Mouse (Mus musculus): ENCODE results near the gene Rai1. TPM values are rescaled to one million over a fixed set of nuclear protein-coding genes. Genes with fewer than 3 reads are reported as not detected.

Rai1 gene
- polyA plus RNA-seq, 1 experiment from 2014 or later: 36.0 TPM

DNA sequence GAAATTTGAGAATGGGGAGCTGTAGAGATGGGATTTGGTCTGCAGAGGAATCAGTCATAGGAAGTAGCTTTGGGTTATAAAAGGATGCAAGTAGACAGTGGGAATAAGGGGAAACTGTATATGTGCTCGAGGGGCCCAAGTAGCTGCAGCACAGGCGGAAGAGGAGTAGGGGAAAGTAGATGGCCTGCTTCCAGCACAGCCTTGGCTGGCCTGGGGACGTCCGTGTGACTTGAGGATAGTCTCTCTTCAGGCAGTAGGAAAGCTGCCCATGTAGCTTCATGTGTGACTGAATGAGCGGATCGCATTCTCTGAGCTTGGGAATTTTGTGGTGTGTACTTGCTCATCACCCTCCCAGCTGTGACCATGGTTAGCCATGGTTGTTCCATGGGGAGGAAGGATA lies 59.6 kb downstream of the Rai1 start:
- H3K27ac ChIP-seq (replicated peaks; ENCODE audit: low read depth, low read length): no peak overlapping the region
- WGBS: 88% methylated on average over 6 of the region's 6 CpGs
- H3K36me3 ChIP-seq (ENCODE audit: control insufficient read depth, insufficient read depth, low read length): peaks cover 6% of the 10 kb centered on the region
- no peaks in the 10 kb centered on the region for H3K9me3 ChIP-seq (ENCODE audit: control insufficient read depth, low read length)
- ATAC-seq (ENCODE audit: insufficient number of reproducible peaks, low FRiP score, low TSS enrichment, low read depth) (no peak), DNase-seq (ENCODE audit: low spot score) (no peak)
- H3K4me3 ChIP-seq (ENCODE audit: low read depth, low read length): no peak overlapping the region
- H3K9ac ChIP-seq (ENCODE audit: low read length): no peak overlapping the region
- no peaks in the 10 kb centered on the region for H3K27me3 ChIP-seq (ENCODE audit: control insufficient read depth, insufficient read depth, low read length)
- H3K4me2 ChIP-seq (ENCODE audit: low read depth, severe bottlenecking): no peak overlapping the region
- H3K4me1 ChIP-seq (ENCODE audit: control insufficient read depth, insufficient read depth, low read length): peaks cover 25% of the 10 kb centered on the region

DNA sequence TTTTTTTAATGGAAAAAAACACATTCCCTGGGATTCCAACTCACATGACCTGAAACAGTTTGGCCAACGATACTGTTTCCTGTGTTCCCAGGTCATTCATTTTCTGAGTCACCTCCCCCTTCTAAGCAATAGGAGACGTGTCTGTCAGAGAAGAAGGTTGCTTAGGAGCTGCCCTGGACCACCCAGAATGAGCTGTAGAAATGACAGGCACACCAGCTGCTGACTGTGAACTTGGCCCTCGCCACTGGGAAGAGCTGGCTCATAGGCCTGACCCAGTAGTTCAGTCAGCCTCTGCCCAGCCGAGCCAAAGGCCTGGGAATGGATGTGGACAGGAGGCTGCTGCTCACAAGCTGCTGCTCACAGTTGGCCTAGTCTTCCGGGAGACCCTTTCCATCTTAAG lies 60.3 kb downstream of the Rai1 start:
- 48% methylated on average over 5 of the region's 5 CpGs for WGBS
- no peaks in the 10 kb centered on the region for H3K9me3 ChIP-seq (ENCODE audit: control insufficient read depth, low read length)
- H3K9ac ChIP-seq (ENCODE audit: low read length): no peak overlapping the region
- ATAC-seq (ENCODE audit: insufficient number of reproducible peaks, low FRiP score, low TSS enrichment, low read depth) (no peak), DNase-seq (ENCODE audit: low spot score) (no peak)
- H3K4me2 ChIP-seq (ENCODE audit: low read depth, severe bottlenecking): no peak overlapping the region
- peaks cover 25% of the 10 kb centered on the region for H3K4me1 ChIP-seq (ENCODE audit: control insufficient read depth, insufficient read depth, low read length)
- no peaks in the 10 kb centered on the region for H3K27me3 ChIP-seq (ENCODE audit: control insufficient read depth, insufficient read depth, low read length)
- H3K36me3 ChIP-seq (ENCODE audit: control insufficient read depth, insufficient read depth, low read length): peaks cover 6% of the 10 kb centered on the region
- H3K27ac ChIP-seq (replicated peaks; ENCODE audit: low read depth, low read length): no peak overlapping the region
- no peak overlapping the region for H3K4me3 ChIP-seq (ENCODE audit: low read depth, low read length)

DNA sequence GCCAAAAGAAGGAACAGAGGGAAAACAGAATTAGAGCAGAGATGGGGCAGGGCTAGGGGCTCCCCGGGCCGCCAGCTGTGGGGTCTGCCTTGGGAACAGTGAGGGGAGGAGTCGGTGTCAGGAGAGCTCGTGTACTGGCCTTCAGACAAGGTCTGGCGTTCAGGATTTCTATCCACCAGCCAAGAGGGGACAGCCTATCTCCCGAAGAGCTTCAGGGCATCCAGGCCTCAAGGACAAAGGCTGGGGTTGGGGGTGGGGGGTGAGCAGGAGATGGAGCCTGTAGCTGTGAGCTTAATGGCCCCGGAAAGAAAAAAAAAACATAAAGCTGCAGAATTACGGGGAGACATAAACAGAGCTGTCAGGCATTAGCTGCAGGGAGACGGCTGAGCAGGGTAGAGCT lies 64.0 kb downstream of the Rai1 start:
- Histone ChIP-seq H3K27ac (replicated peaks; ENCODE audit: low read depth, low read length) (no peak overlapping the region), H3K36me3 (ENCODE audit: control insufficient read depth, insufficient read depth, low read length) (peaks cover 4% of the 10 kb centered on the region; the same call in 1 of the 2 replicates), H3K4me1 (ENCODE audit: control insufficient read depth, insufficient read depth, low read length) (peaks cover 29% of the 10 kb centered on the region), H3K4me3 (ENCODE audit: low read depth, low read length) (no peak overlapping the region), H3K27me3 (ENCODE audit: control insufficient read depth, insufficient read depth, low read length) (no peaks in the 10 kb centered on the region), H3K9me3 (ENCODE audit: control insufficient read depth, low read length) (no peaks in the 10 kb centered on the region), H3K9ac (ENCODE audit: low read length) (no peak overlapping the region; the same call in 1 of the 2 replicates), H3K4me2 (ENCODE audit: low read depth, severe bottlenecking) (no peak overlapping the region)
- DNase-seq (ENCODE audit: low spot score) (no peak), ATAC-seq (ENCODE audit: insufficient number of reproducible peaks, low FRiP score, low TSS enrichment, low read depth) (no peak)
- 37% methylated on average over 9 of the region's 9 CpGs for WGBS

DNA sequence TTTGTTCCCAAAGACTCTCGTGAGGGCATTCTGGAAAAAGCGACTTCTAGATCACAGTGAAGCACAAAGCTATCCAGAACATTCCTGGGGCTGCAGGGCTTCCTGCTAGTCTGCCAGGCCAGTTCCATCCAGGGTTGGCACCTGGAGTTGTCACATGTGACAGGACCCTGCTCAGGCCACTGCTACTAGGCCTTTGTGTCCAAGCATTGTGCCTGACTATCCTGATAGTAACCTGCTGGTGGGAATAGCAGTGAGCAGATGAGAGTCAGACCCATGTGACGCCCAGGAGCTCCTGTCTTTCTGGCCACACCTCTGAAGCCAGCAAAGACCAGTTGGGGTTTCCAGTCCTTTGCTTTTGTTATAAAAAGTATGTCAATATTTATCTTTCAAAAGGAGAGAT lies 67.3 kb downstream of the Rai1 start:
- Histone ChIP-seq H3K4me2 (ENCODE audit: low read depth, severe bottlenecking) (no peak overlapping the region), H3K27me3 (ENCODE audit: control insufficient read depth, insufficient read depth, low read length) (no peaks in the 10 kb centered on the region), H3K4me3 (ENCODE audit: low read depth, low read length) (no peak overlapping the region), H3K9ac (ENCODE audit: low read length) (no peak overlapping the region), H3K27ac (replicated peaks; ENCODE audit: low read depth, low read length) (no peak overlapping the region), H3K36me3 (ENCODE audit: control insufficient read depth, insufficient read depth, low read length) (peaks cover 2% of the 10 kb centered on the region; the same call in 1 of the 2 replicates), H3K4me1 (ENCODE audit: control insufficient read depth, insufficient read depth, low read length) (peaks cover 42% of the 10 kb centered on the region), H3K9me3 (ENCODE audit: control insufficient read depth, low read length) (no peaks in the 10 kb centered on the region)
- DNase-seq (ENCODE audit: low spot score): no peak
- no peak for ATAC-seq (ENCODE audit: insufficient number of reproducible peaks, low FRiP score, low TSS enrichment, low read depth)
- WGBS: 87% methylated on average over 3 of the region's 3 CpGs

DNA sequence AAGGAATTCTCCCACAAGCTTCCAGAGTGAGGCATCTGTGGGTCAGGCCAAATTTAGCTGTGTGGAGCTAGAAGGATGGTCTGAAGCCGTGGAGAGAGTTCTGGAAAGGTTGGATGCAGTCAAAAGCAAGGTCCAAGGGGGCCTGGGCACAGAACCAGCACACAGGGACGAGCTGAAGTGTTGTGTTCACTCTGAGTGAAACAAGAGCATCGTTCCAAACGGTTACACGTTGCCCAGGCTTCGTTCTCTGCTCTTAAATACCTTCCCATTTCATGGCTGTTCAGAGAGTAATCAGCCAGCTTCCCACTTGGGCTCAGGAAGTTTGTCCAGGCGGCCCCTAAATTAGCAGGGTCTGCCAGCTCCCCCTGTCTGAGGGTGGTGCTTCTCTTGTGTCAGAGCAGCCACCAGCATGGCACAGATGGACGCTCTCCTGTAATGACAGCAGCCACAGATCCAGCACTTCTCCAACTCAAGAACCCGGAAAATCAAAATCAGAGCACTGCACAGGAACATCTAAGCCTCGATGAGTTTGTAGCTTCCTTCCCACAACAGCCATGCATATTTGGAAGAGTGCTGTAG lies 68.9 kb downstream of the Rai1 start:
- Histone ChIP-seq H3K36me3 (ENCODE audit: control insufficient read depth, insufficient read depth, low read length) (peaks cover 2% of the 10 kb centered on the region; the same call in 1 of the 2 replicates), H3K9me3 (ENCODE audit: control insufficient read depth, low read length) (no peaks in the 10 kb centered on the region), H3K27me3 (ENCODE audit: control insufficient read depth, insufficient read depth, low read length) (no peaks in the 10 kb centered on the region), H3K27ac (replicated peaks; ENCODE audit: low read depth, low read length) (peak overlapping the region; percentile 33; the same call in 1 of the 2 replicates), H3K4me1 (ENCODE audit: control insufficient read depth, insufficient read depth, low read length) (peaks cover 42% of the 10 kb centered on the region), H3K9ac (ENCODE audit: low read length) (no peak overlapping the region), H3K4me2 (ENCODE audit: low read depth, severe bottlenecking) (no peak overlapping the region), H3K4me3 (ENCODE audit: low read depth, low read length) (no peak overlapping the region)
- ATAC-seq (ENCODE audit: insufficient number of reproducible peaks, low FRiP score, low TSS enrichment, low read depth): no peak
- WGBS: 61% methylated on average over 10 of the region's 10 CpGs
- DNase-seq (ENCODE audit: low spot score): no peak

DNA sequence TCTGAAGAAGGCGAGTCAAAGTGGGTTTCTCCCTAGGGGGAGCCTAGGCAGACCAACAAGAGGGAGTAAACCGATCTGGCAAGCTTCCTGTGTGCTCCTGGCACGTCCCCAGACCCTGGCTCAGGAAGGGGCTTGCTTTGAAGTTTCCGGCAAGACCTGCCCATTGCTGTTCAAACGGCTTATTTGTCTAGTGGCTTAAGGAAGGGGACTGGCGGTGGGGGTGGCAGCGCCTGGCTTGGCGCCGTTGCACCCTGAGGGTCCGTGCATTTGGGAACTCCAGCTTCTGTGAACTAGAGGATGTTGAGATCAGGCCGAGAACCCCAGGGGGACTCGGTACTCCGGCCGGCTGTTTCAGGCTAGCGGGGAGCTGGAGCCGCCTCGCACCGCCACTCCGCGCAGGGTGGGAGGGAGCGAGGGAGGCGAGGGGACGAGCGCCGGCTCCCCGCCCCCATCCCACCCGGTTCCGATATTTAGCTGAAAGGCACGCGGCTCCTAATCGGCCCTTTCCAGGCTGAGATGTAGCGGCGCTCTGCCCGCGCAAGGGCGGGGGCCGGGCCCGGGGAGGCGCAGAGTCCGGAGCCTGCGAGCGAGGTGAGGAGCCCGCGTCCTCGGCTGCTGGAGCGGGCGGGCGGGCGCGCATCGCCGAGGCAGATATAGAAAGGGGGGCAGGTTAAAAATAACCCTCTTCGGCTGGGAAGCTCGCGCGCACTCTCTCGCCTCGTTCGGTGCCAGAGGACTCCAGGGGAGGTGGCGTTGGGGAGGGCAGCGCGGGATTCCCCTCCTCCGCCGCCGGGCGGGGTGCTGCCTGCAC lies 70.8 kb downstream of the Rai1 start:
- Histone ChIP-seq H3K36me3 (ENCODE audit: control insufficient read depth, insufficient read depth, low read length) (no peaks in the 10 kb centered on the region), H3K4me1 (ENCODE audit: control insufficient read depth, insufficient read depth, low read length) (peaks cover 40% of the 10 kb centered on the region), H3K9ac (ENCODE audit: low read length) (peak overlapping the region; percentile 70), H3K9me3 (ENCODE audit: control insufficient read depth, low read length) (no peaks in the 10 kb centered on the region), H3K27ac (replicated peaks; ENCODE audit: low read depth, low read length) (peak overlapping the region; percentile 78), H3K4me3 (ENCODE audit: low read depth, low read length) (peak overlapping the region; percentile 61), H3K27me3 (ENCODE audit: control insufficient read depth, insufficient read depth, low read length) (no peaks in the 10 kb centered on the region), H3K4me2 (ENCODE audit: low read depth, severe bottlenecking) (peak overlapping the region; percentile 100)
- DNase-seq (ENCODE audit: low spot score) (peak; percentile 69), ATAC-seq (ENCODE audit: insufficient number of reproducible peaks, low FRiP score, low TSS enrichment, low read depth) (peak; percentile 42)
- WGBS: under 1% methylated on average over 61 of the region's 66 CpGs

DNA sequence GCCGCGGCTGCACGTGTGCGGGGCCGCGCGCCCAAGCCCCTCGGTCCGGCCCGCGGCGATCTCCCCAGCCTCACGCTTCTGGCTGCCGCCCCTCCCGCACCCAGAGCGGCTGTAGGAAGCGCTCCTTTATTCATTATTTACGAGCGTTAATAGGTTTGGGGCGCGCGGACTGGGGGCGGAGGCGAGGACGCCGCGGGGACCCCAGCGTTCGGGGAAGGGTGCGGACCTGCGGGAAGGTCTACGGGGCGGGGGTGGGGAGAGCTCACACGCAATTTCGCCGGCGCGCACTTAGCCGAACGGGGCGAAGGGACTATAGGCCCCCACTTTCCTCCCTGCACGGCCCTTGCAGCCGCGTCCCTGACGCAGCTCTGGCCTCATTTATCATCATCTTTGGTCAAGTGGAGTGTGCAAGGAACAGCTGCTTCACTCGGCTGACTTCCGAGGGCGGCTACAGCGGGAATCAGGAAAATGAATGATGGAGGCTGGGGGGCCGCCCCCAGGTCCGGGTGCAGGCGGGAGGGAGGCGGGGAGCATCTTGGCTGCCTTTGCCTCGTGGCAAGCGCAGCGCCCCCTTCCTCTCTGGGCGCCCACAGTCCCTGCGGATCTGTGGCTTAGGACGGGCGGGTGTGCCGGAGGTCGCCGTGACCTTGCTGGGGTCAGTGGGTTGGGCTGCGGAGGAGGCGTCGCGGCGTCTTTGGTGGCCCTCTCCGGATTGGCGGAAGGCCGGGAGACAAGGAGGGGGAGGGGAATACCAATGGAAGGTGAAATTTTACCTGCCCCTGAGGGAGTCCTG lies 71.6 kb downstream of the Rai1 start:
- peak; percentile 87 for DNase-seq (ENCODE audit: low spot score)
- Histone ChIP-seq H3K4me1 (ENCODE audit: control insufficient read depth, insufficient read depth, low read length) (peaks cover 40% of the 10 kb centered on the region), H3K4me3 (ENCODE audit: low read depth, low read length) (peak overlapping the region; percentile 61), H3K9me3 (ENCODE audit: control insufficient read depth, low read length) (no peaks in the 10 kb centered on the region), H3K36me3 (ENCODE audit: control insufficient read depth, insufficient read depth, low read length) (no peaks in the 10 kb centered on the region), H3K4me2 (ENCODE audit: low read depth, severe bottlenecking) (peak overlapping the region; percentile 100), H3K27ac (replicated peaks; ENCODE audit: low read depth, low read length) (peak overlapping the region; percentile 78), H3K27me3 (ENCODE audit: control insufficient read depth, insufficient read depth, low read length) (no peaks in the 10 kb centered on the region), H3K9ac (ENCODE audit: low read length) (peak overlapping the region; percentile 70)
- WGBS: under 1% methylated on average over 71 of the region's 71 CpGs
- peak; percentile 70 for ATAC-seq (ENCODE audit: insufficient number of reproducible peaks, low FRiP score, low TSS enrichment, low read depth)

DNA sequence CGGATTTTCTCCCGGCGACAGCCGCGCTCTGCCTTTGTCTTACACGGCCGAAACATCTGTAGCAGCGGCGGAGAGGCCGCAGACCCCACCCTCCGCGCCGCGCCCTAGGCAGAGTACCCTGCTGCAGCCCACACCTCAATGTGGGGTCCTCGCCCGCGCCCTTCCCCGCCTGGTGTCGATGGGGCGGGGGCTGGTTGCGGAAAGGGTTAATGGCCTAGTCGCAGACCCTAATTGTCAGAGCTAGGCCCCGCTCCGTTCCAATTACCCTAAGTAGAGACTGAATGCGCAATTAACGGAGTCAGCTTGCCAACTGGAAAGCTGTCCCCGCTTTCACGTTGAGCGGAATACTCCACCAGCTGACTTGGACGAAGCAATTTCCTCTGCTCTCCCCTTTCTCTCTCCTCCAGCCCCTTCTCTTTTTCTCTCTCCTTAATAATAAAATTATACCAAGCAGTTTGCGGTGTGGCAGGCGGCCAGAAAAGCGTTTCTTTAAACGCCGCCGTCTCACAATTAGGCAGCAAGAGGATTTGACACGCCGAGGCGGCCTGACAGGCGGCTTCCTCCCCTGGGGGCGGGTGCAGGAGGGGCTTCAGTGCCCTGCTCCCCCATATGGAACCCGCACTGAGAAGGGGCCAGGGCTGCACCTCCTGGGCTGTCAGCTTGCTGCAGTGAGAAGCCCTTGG lies 72.3 kb downstream of the Rai1 start:
- Histone ChIP-seq H3K36me3 (ENCODE audit: control insufficient read depth, insufficient read depth, low read length) (no peaks in the 10 kb centered on the region), H3K9me3 (ENCODE audit: control insufficient read depth, low read length) (no peaks in the 10 kb centered on the region), H3K4me2 (ENCODE audit: low read depth, severe bottlenecking) (peak overlapping the region; percentile 100), H3K27me3 (ENCODE audit: control insufficient read depth, insufficient read depth, low read length) (no peaks in the 10 kb centered on the region), H3K9ac (ENCODE audit: low read length) (peak overlapping the region; percentile 70), H3K4me3 (ENCODE audit: low read depth, low read length) (peak overlapping the region; percentile 61), H3K4me1 (ENCODE audit: control insufficient read depth, insufficient read depth, low read length) (peaks cover 46% of the 10 kb centered on the region), H3K27ac (replicated peaks; ENCODE audit: low read depth, low read length) (peak overlapping the region; percentile 78)
- DNase-seq (ENCODE audit: low spot score) (peak; percentile 60), ATAC-seq (ENCODE audit: insufficient number of reproducible peaks, low FRiP score, low TSS enrichment, low read depth) (peak; percentile 28)
- WGBS: under 1% methylated on average over 42 of the region's 42 CpGs

All from limb, embryonic 11.5 days (tissue).